ENCODE assay signal across 24 mouse cellular contexts in the genomic region with DNA sequence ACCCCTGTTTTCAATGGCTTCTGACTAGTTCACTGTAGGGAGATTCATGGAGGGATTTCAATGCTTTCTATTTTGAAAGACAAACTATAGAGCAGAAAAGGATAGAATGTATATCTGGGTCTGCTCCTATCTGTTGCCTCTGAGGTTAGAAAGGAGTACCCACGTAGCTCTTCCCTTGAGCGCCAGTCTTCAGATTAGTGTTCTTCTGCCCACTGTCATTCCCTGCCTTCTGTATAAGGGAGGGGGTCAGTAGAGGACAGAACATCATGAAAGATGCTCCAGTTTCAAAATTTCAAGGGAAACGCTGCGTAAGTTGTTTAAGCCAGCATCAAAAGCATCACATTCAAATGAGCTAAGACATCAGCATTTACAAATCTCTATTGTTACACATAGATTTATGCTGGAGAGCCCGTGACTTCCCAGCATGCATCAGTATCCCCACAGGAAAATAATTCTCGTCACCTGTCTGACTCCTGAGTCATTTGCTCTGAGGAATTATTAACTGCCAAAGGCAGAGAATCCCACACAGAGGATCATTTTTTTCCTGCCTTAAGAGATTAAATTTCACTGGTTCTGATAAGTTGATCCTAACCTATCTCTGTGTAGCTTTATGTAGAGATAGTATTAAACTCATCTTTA.
DNase-seq lines count a peak whose midpoint lies in the region; ATAC-seq and TF ChIP-seq lines count a peak whose summit lies in the region.
"Had no signal": no experiment of that assay in that cellular context is flagged by ENCODE, and none has a peak within 500 bp of the region (broad histone marks: within the 10 kb centered on the region; RNA-seq: fewer than 3 reads in every experiment).

No protein-coding gene starts in this region.

- H3K9ac ChIP-seq in hindbrain, embryonic 12.5 days: no peak overlapping the region
- H3K9ac ChIP-seq in hindbrain, embryonic 11.5 days (ENCODE audit: low read depth, low read length): no peak overlapping the region
- no peak overlapping the region for H3K9ac ChIP-seq in hindbrain, embryonic 15.5 days
- H3K9ac ChIP-seq in midbrain, embryonic 16.5 days (ENCODE audit: low read depth, low read length): no peak overlapping the region
- H3K9ac ChIP-seq: intestine, embryonic 15.5 days; liver, embryonic 15.5 days had no signal

- TF ChIP-seq CTCF in brain, embryonic 14.5 days (IDR thresholded peaks at IDR 0.05; ENCODE audit: borderline replicate concordance, extremely low read depth, insufficient read depth, insufficient read length): no peak
- no peak for TF ChIP-seq CTCF in kidney, adult 2 months (conservative IDR thresholded peaks at IDR 0.05; ENCODE audit: insufficient read depth, insufficient read length, low read depth, low read length)
- TF ChIP-seq CTCF in lung, adult 2 months (IDR thresholded peaks at IDR 0.05; ENCODE audit: insufficient read depth, low read length): no peak

- no peaks in the 10 kb centered on the region for H3K27me3 ChIP-seq in hindbrain, embryonic 12.5 days
- H3K27me3 ChIP-seq in hindbrain, embryonic 11.5 days (ENCODE audit: control insufficient read depth, insufficient read depth, low read length): no peaks in the 10 kb centered on the region
- H3K27me3 ChIP-seq in hindbrain, embryonic 15.5 days: no peaks in the 10 kb centered on the region
- H3K27me3 ChIP-seq in midbrain, embryonic 16.5 days (ENCODE audit: control insufficient read depth, insufficient read depth, low read depth, low read length): no peaks in the 10 kb centered on the region
- H3K27me3 ChIP-seq in kidney, adult 2 months (replicated peaks; ENCODE audit: control insufficient read depth, insufficient read depth, low read length): no peaks in the 10 kb centered on the region
- H3K27me3 ChIP-seq: CH12.LX; intestine, embryonic 15.5 days; liver, embryonic 15.5 days; Patski had no signal

- H3K4me1 ChIP-seq in hindbrain, embryonic 12.5 days: peaks cover 9% of the 10 kb centered on the region
- H3K4me1 ChIP-seq in hindbrain, embryonic 11.5 days (replicated peaks; ENCODE audit: control insufficient read depth, insufficient read depth, low read length): no peaks in the 10 kb centered on the region
- H3K4me1 ChIP-seq in hindbrain, embryonic 15.5 days (replicated peaks): peaks cover 29% of the 10 kb centered on the region
- H3K4me1 ChIP-seq in midbrain, embryonic 16.5 days (ENCODE audit: control insufficient read depth, insufficient read depth, low read length): peaks cover 23% of the 10 kb centered on the region
- no peaks in the 10 kb centered on the region for H3K4me1 ChIP-seq in kidney, adult 2 months (ENCODE audit: control insufficient read depth, insufficient read depth, low read length)
- H3K4me1 ChIP-seq in lung, adult 2 months (ENCODE audit: control insufficient read depth, insufficient read depth, low read length): no peaks in the 10 kb centered on the region; the same call in 1 of the 2 replicates
- H3K4me1 ChIP-seq: intestine, embryonic 15.5 days; limb, embryonic 10.5 days; liver, embryonic 15.5 days had no signal

- TF ChIP-seq POLR2A in brain, embryonic 14.5 days (IDR thresholded peaks at IDR 0.05; ENCODE audit: borderline replicate concordance, extremely low read depth, insufficient read depth, insufficient read length, poor library complexity, severe bottlenecking): no peak
- TF ChIP-seq POLR2A in kidney, adult 2 months (IDR thresholded peaks at IDR 0.05; ENCODE audit: low read depth, low read length): no peak
- no peak for TF ChIP-seq POLR2A in lung, adult 2 months (IDR thresholded peaks at IDR 0.05; ENCODE audit: borderline replicate concordance, extremely low read depth, low read depth, low read length)

- 0 out of 2 replicates have a peak, but pooled peaks have one; percentile 38 for ATAC-seq in hindbrain, embryonic 12.5 days (ENCODE audit: low FRiP score)
- no peak for ATAC-seq in hindbrain, embryonic 11.5 days (ENCODE audit: low FRiP score)
- ATAC-seq in hindbrain, embryonic 15.5 days (ENCODE audit: low FRiP score, low read depth): 0 out of 2 replicates have a peak, but pooled peaks have one; percentile 49
- ATAC-seq in midbrain, embryonic 16.5 days: peak; percentile 66
- ATAC-seq: intestine, embryonic 15.5 days; Patski had no signal

- H3K4me2 ChIP-seq in hindbrain, embryonic 12.5 days (replicated peaks): no peak overlapping the region
- H3K4me2 ChIP-seq in hindbrain, embryonic 11.5 days (replicated peaks; ENCODE audit: low read depth, low read length): no peak overlapping the region
- H3K4me2 ChIP-seq in hindbrain, embryonic 15.5 days: peak overlapping the region; percentile 5; the same call in 1 of the 2 replicates
- H3K4me2 ChIP-seq in midbrain, embryonic 16.5 days (ENCODE audit: low read length): peak overlapping the region; percentile 41
- H3K4me2 ChIP-seq: intestine, embryonic 15.5 days; liver, embryonic 15.5 days had no signal

- DNase-seq in hindbrain, embryonic 11.5 days (ENCODE audit: low spot score): no peak
- peak; percentile 68 for DNase-seq in brain, embryonic 14.5 days (ENCODE audit: low read depth)
- no peak for DNase-seq in cerebellum, adult 9-11 months
- DNase-seq in kidney, adult 2 months: no peak
- DNase-seq in lung, adult 2 months: no peak
- DNase-seq: adrenal gland, postnatal 36 days; B cell, adult 2 months; cerebellum, adult 11 months; gastrocnemius, postnatal 36 days; heart, postnatal 36 days; liver; lung, postnatal 4 days; right cerebral cortex, postnatal 4 days; thymus, postnatal 14 days had no signal

- no peak overlapping the region for H3K4me3 ChIP-seq in hindbrain, embryonic 12.5 days
- no peak overlapping the region for H3K4me3 ChIP-seq in hindbrain, embryonic 11.5 days (ENCODE audit: low read depth, low read length)
- no peak overlapping the region for H3K4me3 ChIP-seq in hindbrain, embryonic 15.5 days
- no peak overlapping the region for H3K4me3 ChIP-seq in midbrain, embryonic 16.5 days (ENCODE audit: low read depth, low read length)
- H3K4me3 ChIP-seq in kidney, adult 2 months (ENCODE audit: insufficient read depth, low read depth, low read length): no peak overlapping the region
- no peak overlapping the region for H3K4me3 ChIP-seq in lung, adult 2 months (replicated peaks; ENCODE audit: extremely low read depth, low read depth, low read length)
- H3K4me3 ChIP-seq: intestine, embryonic 15.5 days; limb, embryonic 10.5 days; liver, embryonic 15.5 days had no signal

- H3K9me3 ChIP-seq in hindbrain, embryonic 12.5 days (replicated peaks): no peaks in the 10 kb centered on the region
- H3K9me3 ChIP-seq in hindbrain, embryonic 11.5 days (ENCODE audit: control insufficient read depth, low read length): no peaks in the 10 kb centered on the region
- no peaks in the 10 kb centered on the region for H3K9me3 ChIP-seq in hindbrain, embryonic 15.5 days
- H3K9me3 ChIP-seq in midbrain, embryonic 16.5 days (replicated peaks; ENCODE audit: control insufficient read depth, low read length, poor library complexity, severe bottlenecking): no peaks in the 10 kb centered on the region
- H3K9me3 ChIP-seq: G1E; intestine, embryonic 15.5 days; limb, embryonic 10.5 days; liver, embryonic 15.5 days had no signal

- peak overlapping the region; percentile 76 for H3K27ac ChIP-seq in hindbrain, embryonic 12.5 days
- H3K27ac ChIP-seq in hindbrain, embryonic 11.5 days (ENCODE audit: low read depth, low read length): no peak overlapping the region
- H3K27ac ChIP-seq in hindbrain, embryonic 15.5 days (replicated peaks): peak overlapping the region; percentile 49
- H3K27ac ChIP-seq in midbrain, embryonic 16.5 days (ENCODE audit: low read length): peak overlapping the region; percentile 58
- no peak overlapping the region for H3K27ac ChIP-seq in kidney, adult 2 months (ENCODE audit: insufficient read depth, low read depth, low read length)
- H3K27ac ChIP-seq: intestine, embryonic 15.5 days; kidney, postnatal 0 days; limb, embryonic 10.5 days; liver, embryonic 15.5 days had no signal

- 63% methylated on average over 6 of the region's 6 CpGs for WGBS in hindbrain, embryonic 12.5 days
- 74% methylated on average over 6 of the region's 6 CpGs for WGBS in hindbrain, embryonic 11.5 days
- WGBS in hindbrain, embryonic 15.5 days: 48% methylated on average over 6 of the region's 6 CpGs
- 32% methylated on average over 6 of the region's 6 CpGs for WGBS in midbrain, embryonic 16.5 days
- 61% methylated on average over 6 of the region's 6 CpGs for WGBS in kidney, adult 2 months
- 66% methylated on average over 6 of the region's 6 CpGs for WGBS in lung, adult 2 months

- H3K36me3 ChIP-seq in hindbrain, embryonic 12.5 days: no peaks in the 10 kb centered on the region
- H3K36me3 ChIP-seq in hindbrain, embryonic 11.5 days (ENCODE audit: control insufficient read depth, insufficient read depth, low read length): no peaks in the 10 kb centered on the region
- no peaks in the 10 kb centered on the region for H3K36me3 ChIP-seq in hindbrain, embryonic 15.5 days
- H3K36me3 ChIP-seq in midbrain, embryonic 16.5 days (ENCODE audit: control insufficient read depth, insufficient read depth, low read length): no peaks in the 10 kb centered on the region
- H3K36me3 ChIP-seq in kidney, adult 2 months (ENCODE audit: control insufficient read depth, insufficient read depth, low read length): no peaks in the 10 kb centered on the region
- H3K36me3 ChIP-seq: G1E; intestine, embryonic 15.5 days; limb, embryonic 10.5 days; liver, embryonic 15.5 days had no signal

Comparison
In these comparisons a context has a peak if more than half of its experiments do, and no peak if none do; other contexts are left out.
1. H3K27ac ChIP-seq: peak in hindbrain, embryonic 12.5 days (single experiment), hindbrain, embryonic 15.5 days (single experiment) and midbrain, embryonic 16.5 days (single experiment); none in hindbrain, embryonic 11.5 days (single experiment) and kidney, adult 2 months (single experiment).
2. H3K4me2 ChIP-seq: peak in hindbrain, embryonic 15.5 days (single experiment) and midbrain, embryonic 16.5 days (single experiment); none in hindbrain, embryonic 12.5 days (single experiment) and hindbrain, embryonic 11.5 days (single experiment).